Mouse (Mus musculus): ENCODE results near the gene Fermt3. TPM values are rescaled to one million over a fixed set of nuclear protein-coding genes. Genes with fewer than 3 reads are reported as not detected.

The Fermt3 gene
- polyA plus RNA-seq, 1 experiment from 2014 or later: 3.0 TPM

DNA sequence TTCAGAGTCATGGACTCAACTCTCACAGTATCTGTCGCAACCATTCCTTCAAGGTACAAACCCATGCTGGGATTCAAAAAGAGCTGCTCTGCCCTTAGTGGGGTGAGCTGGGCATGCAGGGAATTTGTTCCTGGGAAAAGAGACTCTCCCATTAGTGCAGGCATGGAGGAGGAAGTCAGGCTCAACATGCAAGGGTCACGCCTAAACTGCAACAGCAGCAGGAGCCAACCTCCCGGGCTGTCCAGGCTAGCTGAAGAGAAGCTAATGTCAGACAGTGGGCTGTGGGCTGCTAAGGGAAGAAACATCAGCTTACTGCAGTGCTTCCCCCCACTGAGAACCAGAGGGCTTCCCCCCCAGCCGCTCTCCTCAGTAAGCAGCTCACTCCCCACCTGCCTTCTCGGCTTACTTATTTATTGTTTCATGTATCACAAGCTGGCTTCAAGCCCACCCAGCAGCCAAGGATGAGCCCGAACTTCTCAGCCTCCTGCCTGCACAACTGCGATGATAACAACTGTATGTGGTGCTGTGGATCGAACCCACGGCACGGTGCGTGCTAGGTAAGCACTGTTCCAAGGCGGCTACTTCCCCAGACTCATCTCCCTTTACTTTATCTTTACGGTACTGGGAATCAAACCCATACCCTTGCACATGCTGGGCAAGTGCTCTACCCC is 46.9 kb downstream of the Fermt3 start:
- H3K27me3 ChIP-seq (ENCODE audit: control insufficient read depth, insufficient read depth, low read length): peaks cover 20% of the 10 kb centered on the region
- H3K4me3 ChIP-seq (replicated peaks; ENCODE audit: low read depth, low read length): no peak overlapping the region
- ATAC-seq (ENCODE audit: low FRiP score, low TSS enrichment): no peak
- no peak overlapping the region for H3K4me2 ChIP-seq (ENCODE audit: low read length)
- peaks cover 9% of the 10 kb centered on the region for H3K36me3 ChIP-seq (ENCODE audit: control insufficient read depth, insufficient read depth, low read length)
- no peak overlapping the region for H3K27ac ChIP-seq (replicated peaks; ENCODE audit: low read depth, low read length)
- H3K9me3 ChIP-seq (ENCODE audit: control insufficient read depth, low read length): no peaks in the 10 kb centered on the region
- WGBS: 80% methylated on average over 13 of the region's 13 CpGs
- H3K9ac ChIP-seq (replicated peaks; ENCODE audit: low read length): no peak overlapping the region
- peaks cover 24% of the 10 kb centered on the region for H3K4me1 ChIP-seq (ENCODE audit: control insufficient read depth, insufficient read depth, low read length)
- DNase-seq: no peak

- DNase-seq (no peak), ATAC-seq (ENCODE audit: low FRiP score, low TSS enrichment) (no peak)
- no peaks in the 10 kb centered on the region for H3K9me3 ChIP-seq (ENCODE audit: control insufficient read depth, low read length)
- H3K27me3 ChIP-seq (ENCODE audit: control insufficient read depth, insufficient read depth, low read length): peaks cover 20% of the 10 kb centered on the region
- WGBS: 57% methylated on average over 6 of the region's 6 CpGs
- H3K9ac ChIP-seq (replicated peaks; ENCODE audit: low read length): no peak overlapping the region
- H3K4me1 ChIP-seq (ENCODE audit: control insufficient read depth, insufficient read depth, low read length): peaks cover 19% of the 10 kb centered on the region
- H3K27ac ChIP-seq (replicated peaks; ENCODE audit: low read depth, low read length): no peak overlapping the region
- peaks cover 4% of the 10 kb centered on the region; the same call in 1 of the 2 replicates for H3K36me3 ChIP-seq (ENCODE audit: control insufficient read depth, insufficient read depth, low read length)
- H3K4me2 ChIP-seq (ENCODE audit: low read length): no peak overlapping the region
- H3K4me3 ChIP-seq (replicated peaks; ENCODE audit: low read depth, low read length): no peak overlapping the region
Measured at GRCm38 (mm10) chr19:6971644-6972043, 47.6 kb downstream of the Fermt3 start.

DNA sequence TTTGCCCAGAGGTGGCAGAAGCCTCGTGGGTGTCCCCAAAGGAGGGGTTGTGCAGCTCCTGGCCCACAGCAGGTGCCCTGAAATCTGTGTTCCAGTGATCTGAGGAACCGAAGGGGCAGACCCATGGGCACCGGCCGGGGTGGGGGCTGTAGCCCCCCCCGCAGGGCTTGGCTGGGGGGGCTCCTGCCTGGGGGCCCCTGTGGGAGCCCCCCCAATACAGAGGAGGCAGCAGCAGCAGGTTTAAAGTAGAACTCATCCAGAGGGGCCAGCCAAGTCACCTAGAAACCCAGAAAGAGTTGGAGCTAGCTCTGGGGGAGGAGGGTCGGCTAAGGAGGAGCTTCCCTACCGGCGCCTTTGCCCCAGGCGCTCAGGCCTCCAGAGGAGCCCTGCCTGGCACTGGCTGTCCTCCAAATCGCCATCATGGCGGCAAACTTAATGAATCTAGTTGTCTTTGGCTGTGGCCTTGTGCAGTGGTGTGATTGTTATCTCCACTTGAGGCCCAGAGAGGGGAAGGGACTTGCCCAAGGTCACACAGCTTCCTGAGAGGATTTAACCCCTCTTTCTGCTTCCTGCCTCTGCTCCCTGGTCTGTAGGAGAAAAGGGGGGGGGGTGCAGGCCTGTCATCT is 48.7 kb downstream of the Fermt3 start:
- no peaks in the 10 kb centered on the region for H3K36me3 ChIP-seq (ENCODE audit: control insufficient read depth, insufficient read depth, low read length)
- no peak overlapping the region; the same call in 1 of the 2 replicates for H3K9ac ChIP-seq (replicated peaks; ENCODE audit: low read length)
- H3K27ac ChIP-seq (replicated peaks; ENCODE audit: low read depth, low read length): no peak overlapping the region
- H3K4me2 ChIP-seq (ENCODE audit: low read length): peak overlapping the region; percentile 46
- WGBS: 15% methylated on average over 11 of the region's 11 CpGs
- ATAC-seq (ENCODE audit: low FRiP score, low TSS enrichment): no peak
- no peak overlapping the region for H3K4me3 ChIP-seq (replicated peaks; ENCODE audit: low read depth, low read length)
- peaks cover 12% of the 10 kb centered on the region for H3K4me1 ChIP-seq (ENCODE audit: control insufficient read depth, insufficient read depth, low read length)
- H3K27me3 ChIP-seq (ENCODE audit: control insufficient read depth, insufficient read depth, low read length): peaks cover 20% of the 10 kb centered on the region
- DNase-seq: no peak
- H3K9me3 ChIP-seq (ENCODE audit: control insufficient read depth, low read length): no peaks in the 10 kb centered on the region

- no peaks in the 10 kb centered on the region for H3K36me3 ChIP-seq (ENCODE audit: control insufficient read depth, insufficient read depth, low read length)
- no peak overlapping the region; the same call in 1 of the 2 replicates for H3K9ac ChIP-seq (replicated peaks; ENCODE audit: low read length)
- WGBS: 1% methylated on average over 55 of the region's 55 CpGs
- peaks cover 20% of the 10 kb centered on the region for H3K27me3 ChIP-seq (ENCODE audit: control insufficient read depth, insufficient read depth, low read length)
- ATAC-seq (ENCODE audit: low FRiP score, low TSS enrichment): no peak
- H3K4me2 ChIP-seq (ENCODE audit: low read length): peak overlapping the region; percentile 46
- H3K9me3 ChIP-seq (ENCODE audit: control insufficient read depth, low read length): no peaks in the 10 kb centered on the region
- H3K4me3 ChIP-seq (replicated peaks; ENCODE audit: low read depth, low read length): peak overlapping the region; percentile 28
- peaks cover 12% of the 10 kb centered on the region for H3K4me1 ChIP-seq (ENCODE audit: control insufficient read depth, insufficient read depth, low read length)
- H3K27ac ChIP-seq (replicated peaks; ENCODE audit: low read depth, low read length): no peak overlapping the region
- peak; percentile 53 for DNase-seq
Measured at GRCm38 (mm10) chr19:6969665-6970381, 49.4 kb downstream of the Fermt3 start.

- H3K27ac ChIP-seq (replicated peaks; ENCODE audit: low read depth, low read length): no peak overlapping the region
- H3K27me3 ChIP-seq (ENCODE audit: control insufficient read depth, insufficient read depth, low read length): peaks cover 20% of the 10 kb centered on the region
- under 1% methylated on average over 20 of the region's 20 CpGs for WGBS
- peaks cover 12% of the 10 kb centered on the region for H3K4me1 ChIP-seq (ENCODE audit: control insufficient read depth, insufficient read depth, low read length)
- peak overlapping the region; percentile 28 for H3K4me3 ChIP-seq (replicated peaks; ENCODE audit: low read depth, low read length)
- DNase-seq (no peak), ATAC-seq (ENCODE audit: low FRiP score, low TSS enrichment) (no peak)
- H3K9ac ChIP-seq (replicated peaks; ENCODE audit: low read length): no peak overlapping the region; the same call in 1 of the 2 replicates
- H3K4me2 ChIP-seq (ENCODE audit: low read length): peak overlapping the region; percentile 46
- no peaks in the 10 kb centered on the region for H3K36me3 ChIP-seq (ENCODE audit: control insufficient read depth, insufficient read depth, low read length)
- H3K9me3 ChIP-seq (ENCODE audit: control insufficient read depth, low read length): no peaks in the 10 kb centered on the region
Measured at GRCm38 (mm10) chr19:6969291-6969664, 50.0 kb downstream of the Fermt3 start.

GRCm38 (mm10) chr19:6968491-6969271 is 50.6 kb downstream of the Fermt3 start:
- H3K4me3 ChIP-seq (replicated peaks; ENCODE audit: low read depth, low read length): peak overlapping the region; percentile 28
- peaks cover 20% of the 10 kb centered on the region for H3K27me3 ChIP-seq (ENCODE audit: control insufficient read depth, insufficient read depth, low read length)
- no peaks in the 10 kb centered on the region for H3K9me3 ChIP-seq (ENCODE audit: control insufficient read depth, low read length)
- peak overlapping the region; percentile 46 for H3K4me2 ChIP-seq (ENCODE audit: low read length)
- H3K9ac ChIP-seq (replicated peaks; ENCODE audit: low read length): no peak overlapping the region
- ATAC-seq (ENCODE audit: low FRiP score, low TSS enrichment): no peak
- no peak for DNase-seq
- H3K4me1 ChIP-seq (ENCODE audit: control insufficient read depth, insufficient read depth, low read length): peaks cover 12% of the 10 kb centered on the region
- no peak overlapping the region for H3K27ac ChIP-seq (replicated peaks; ENCODE audit: low read depth, low read length)
- no peaks in the 10 kb centered on the region for H3K36me3 ChIP-seq (ENCODE audit: control insufficient read depth, insufficient read depth, low read length)
- WGBS: 15% methylated on average over 15 of the region's 15 CpGs

GRCm38 (mm10) chr19:6956461-6956860 is 62.8 kb downstream of the Fermt3 start:
- WGBS: 79% methylated on average over 10 of the region's 10 CpGs

GRCm38 (mm10) chr19:6955424-6955823 is 63.8 kb downstream of the Fermt3 start:
- H3K27me3 ChIP-seq (ENCODE audit: control insufficient read depth, insufficient read depth, low read length): no peaks in the 10 kb centered on the region
- no peak for ATAC-seq (ENCODE audit: low FRiP score, low TSS enrichment)
- 0 out of 2 replicates have a peak, but pooled peaks cover 4% of the 10 kb centered on the region for H3K36me3 ChIP-seq (ENCODE audit: control insufficient read depth, insufficient read depth, low read length)
- DNase-seq: no peak
- 88% methylated on average over 7 of the region's 7 CpGs for WGBS
- no peaks in the 10 kb centered on the region for H3K9me3 ChIP-seq (ENCODE audit: control insufficient read depth, low read length)
- H3K9ac ChIP-seq (replicated peaks; ENCODE audit: low read length): no peak overlapping the region
- no peak overlapping the region for H3K27ac ChIP-seq (replicated peaks; ENCODE audit: low read depth, low read length)
- H3K4me3 ChIP-seq (replicated peaks; ENCODE audit: low read depth, low read length): no peak overlapping the region
- H3K4me2 ChIP-seq (ENCODE audit: low read length): no peak overlapping the region
- peaks cover 13% of the 10 kb centered on the region for H3K4me1 ChIP-seq (ENCODE audit: control insufficient read depth, insufficient read depth, low read length)

More at GRCm38 (mm10) chr19:6956461-6956860, 62.8 kb downstream of the Fermt3 start:
- H3K36me3 ChIP-seq (ENCODE audit: control insufficient read depth, insufficient read depth, low read length): 0 out of 2 replicates have a peak, but pooled peaks cover 4% of the 10 kb centered on the region
- H3K4me1 ChIP-seq (ENCODE audit: control insufficient read depth, insufficient read depth, low read length): peaks cover 13% of the 10 kb centered on the region
- DNase-seq: no peak
- no peak overlapping the region for H3K4me2 ChIP-seq (ENCODE audit: low read length)
- no peak overlapping the region for H3K9ac ChIP-seq (replicated peaks; ENCODE audit: low read length)
- H3K4me3 ChIP-seq (replicated peaks; ENCODE audit: low read depth, low read length): no peak overlapping the region
- no peaks in the 10 kb centered on the region for H3K27me3 ChIP-seq (ENCODE audit: control insufficient read depth, insufficient read depth, low read length)
- ATAC-seq (ENCODE audit: low FRiP score, low TSS enrichment): no peak
- H3K27ac ChIP-seq (replicated peaks; ENCODE audit: low read depth, low read length): no peak overlapping the region
- no peaks in the 10 kb centered on the region for H3K9me3 ChIP-seq (ENCODE audit: control insufficient read depth, low read length)

Measured in midbrain, embryonic 14.5 days (tissue).